Mouse (Mus musculus): Measurements from ENCODE around the gene Mtrex. TPM values are rescaled to one million over a fixed set of nuclear protein-coding genes. Genes with fewer than 3 reads are reported as not detected.

The Mtrex gene
- total RNA-seq, 2 experiments from 2014 or later = 45.4 to 47.2 TPM

DNA sequence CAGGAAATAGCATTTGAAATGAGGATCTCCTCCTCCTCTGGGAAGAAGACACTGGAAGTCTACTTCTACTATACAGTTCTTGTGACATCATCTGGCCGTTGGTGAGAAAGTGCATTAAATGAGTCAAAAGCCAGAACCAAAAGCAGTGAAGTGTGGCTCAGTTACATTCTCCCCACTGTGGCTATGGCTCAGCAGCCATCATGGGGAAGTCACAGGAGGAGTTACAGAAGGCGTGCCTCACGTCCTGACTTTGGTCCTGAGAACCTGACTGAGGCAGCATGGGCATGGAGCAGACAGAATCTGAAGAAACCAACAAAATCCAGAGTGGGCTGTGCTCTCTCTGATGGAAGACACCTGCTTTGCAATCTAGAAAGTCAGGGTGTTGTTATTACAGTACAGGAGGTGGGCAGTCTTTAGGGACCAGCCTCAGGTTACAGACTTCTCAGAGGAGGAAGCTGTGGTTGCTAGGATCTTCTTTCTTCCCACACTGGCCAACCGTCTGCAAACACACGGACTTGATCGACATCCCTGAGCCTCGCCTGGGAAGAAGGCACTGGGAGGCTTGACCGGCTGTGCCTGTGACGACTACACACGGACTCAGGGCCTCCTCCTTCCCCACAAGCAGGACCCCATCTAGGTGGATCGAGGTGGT, 57.0 kb downstream of the Mtrex start:
- no peak for DNase-seq (ENCODE audit: low spot score in 2 of 2)

DNA sequence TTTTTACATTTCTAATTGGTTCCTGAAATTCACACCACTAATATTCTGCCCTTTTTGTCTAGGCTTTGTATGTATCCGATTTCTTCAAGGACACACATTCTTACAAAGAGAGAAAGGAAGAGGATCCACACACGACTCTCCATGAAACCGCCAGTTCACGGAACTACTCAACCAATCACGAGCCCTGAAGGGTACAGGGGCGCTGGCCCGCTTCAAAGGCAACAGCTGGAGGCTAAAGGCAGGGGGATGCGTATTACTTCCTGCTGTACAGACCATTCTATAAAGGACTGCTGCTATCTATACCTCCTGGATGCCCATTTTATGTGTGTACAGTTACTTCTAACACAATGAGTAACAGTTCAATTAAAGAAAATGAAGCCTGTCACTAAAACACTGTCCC, 59.8 kb downstream of the Mtrex start:
- no peak for DNase-seq (ENCODE audit: low spot score in 2 of 2)

DNA sequence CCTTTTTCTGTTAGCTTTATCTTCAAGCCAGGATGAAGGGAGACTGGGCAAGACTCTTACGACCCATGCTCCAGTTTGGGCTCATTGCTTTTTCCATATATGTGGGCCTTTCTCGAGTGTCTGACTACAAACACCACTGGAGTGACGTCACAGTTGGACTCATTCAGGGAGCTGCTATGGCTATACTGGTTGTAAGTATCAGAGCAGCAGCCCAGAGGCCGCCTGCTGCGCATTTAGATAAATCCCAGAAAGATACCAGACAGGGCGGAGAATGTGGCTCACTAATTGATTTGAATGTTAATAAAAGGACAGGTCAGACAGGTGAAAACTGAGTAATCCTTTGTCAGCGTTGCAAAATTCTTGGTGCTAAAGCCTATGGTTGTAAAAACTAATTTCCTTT, 60.4 kb downstream of the Mtrex start:
- no peak for DNase-seq (ENCODE audit: low spot score in 2 of 2)

DNA sequence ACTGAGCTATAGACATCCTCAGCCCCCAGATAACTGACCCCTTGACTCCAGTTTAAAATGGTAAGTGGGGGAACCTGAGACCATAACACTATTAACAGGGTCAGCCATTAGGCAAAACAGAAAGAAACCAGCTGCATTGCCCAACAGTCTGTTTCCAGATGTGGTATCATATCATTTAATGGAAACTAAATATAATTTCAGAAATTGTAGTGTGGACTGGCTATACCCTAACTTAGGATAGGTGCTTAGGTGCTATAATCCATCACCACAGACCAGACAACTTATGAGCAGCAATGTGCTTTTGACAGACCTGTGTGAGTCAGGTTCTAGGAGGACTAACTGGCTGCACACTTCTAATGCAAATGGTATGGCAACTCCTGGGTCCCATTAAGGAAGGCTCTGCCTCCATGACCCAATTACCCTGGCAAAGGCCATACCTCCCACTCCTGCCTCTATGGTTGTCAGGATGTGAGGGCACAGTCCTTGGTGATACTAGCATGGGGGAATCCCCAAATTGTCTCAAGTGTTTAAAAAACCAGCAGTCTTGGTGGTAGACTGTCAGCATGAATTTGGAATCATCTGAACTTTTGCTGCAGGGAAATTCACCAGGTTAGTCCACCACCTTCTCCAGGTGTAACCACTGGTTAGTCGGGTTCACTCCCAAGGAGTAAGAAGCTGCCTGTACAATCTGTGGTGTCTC, 64.1 kb downstream of the Mtrex start:
- DNase-seq (ENCODE audit: low spot score in 2 of 2) = no peak

DNA sequence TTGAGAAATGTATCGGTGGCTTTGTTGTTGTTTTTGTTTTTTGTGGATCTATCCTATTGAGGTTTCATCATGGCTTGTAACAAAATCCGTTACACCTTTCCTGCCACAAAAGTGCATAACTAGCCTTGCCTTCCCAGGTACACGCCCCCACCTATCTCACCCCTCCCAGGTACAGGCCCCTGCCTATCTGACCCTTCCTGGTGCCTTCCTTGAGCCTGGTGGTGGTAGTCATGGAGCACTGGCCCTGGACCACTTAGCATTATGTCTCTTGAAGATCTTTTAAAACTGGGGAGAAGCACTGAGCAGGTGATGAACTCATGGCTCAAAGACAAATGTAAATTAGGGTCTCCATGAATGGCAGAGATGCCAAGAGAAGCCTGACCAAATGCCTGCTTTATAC, 64.9 kb downstream of the Mtrex start:
- DNase-seq (ENCODE audit: low spot score in 2 of 2) = no peak

DNA sequence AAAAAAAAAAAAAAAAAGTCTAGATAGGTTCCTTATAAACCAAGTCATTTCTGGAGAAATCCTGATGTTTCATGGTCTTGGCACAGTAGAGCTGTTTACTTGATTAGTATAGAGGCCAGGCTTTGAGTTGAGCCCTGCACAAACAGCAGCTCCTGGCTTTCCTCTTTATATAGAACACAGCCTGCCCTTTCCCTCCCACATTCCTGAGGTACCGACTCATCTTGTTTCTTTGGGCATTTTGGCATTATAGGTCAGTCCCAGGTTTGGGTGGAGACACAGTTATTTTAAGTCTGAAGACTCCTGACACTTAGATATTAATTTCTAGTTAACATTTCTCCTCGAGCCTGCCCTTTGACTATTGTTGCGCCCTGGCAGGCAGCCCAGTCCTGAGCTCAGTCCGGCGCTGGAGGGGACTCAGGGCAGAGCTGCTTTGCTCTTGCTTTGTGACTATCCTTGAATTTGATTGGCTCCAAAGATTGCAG, 65.3 kb downstream of the Mtrex start:
- DNase-seq (ENCODE audit: low spot score in 2 of 2) = no peak

DNA sequence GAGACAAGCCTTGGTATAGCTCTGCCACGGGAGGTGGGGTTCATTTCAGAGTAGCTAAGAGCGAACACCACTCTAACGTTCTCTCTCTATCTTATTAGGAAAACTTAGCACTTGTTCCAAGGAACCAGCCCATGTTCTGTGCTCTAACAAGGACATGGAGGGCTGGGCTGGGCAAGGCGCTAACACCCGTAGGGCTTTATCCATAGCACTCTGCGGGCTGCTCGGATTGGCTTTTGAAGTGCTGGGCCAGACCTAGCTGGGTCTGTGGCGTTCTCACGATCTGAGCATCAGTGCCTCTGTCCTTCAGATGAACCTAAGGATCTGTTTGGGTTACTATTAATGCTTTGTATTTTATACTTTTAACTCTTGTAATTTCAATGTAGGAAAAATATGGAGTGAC, 66.3 kb downstream of the Mtrex start:
- DNase-seq (ENCODE audit: low spot score in 2 of 2) = no peak

DNA sequence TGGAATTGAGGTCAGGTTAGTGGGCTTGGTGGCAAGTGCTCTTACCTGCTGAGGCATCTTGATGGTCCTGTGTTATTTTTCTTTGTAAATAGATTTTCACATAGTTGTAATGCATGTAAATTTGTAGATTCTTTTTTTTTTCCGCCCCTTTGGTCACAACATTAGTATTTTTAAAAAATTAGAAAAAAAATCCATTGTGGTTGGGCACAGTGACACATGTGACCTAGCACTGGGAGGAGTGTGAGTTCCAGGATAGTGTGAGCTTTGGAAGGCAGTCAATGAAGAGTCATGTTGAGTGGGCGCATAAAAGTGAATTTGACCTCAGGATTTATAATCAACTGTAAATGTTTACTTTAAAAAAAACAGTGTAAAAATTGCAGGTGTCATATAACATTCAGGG, 66.8 kb downstream of the Mtrex start:
- DNase-seq (ENCODE audit: low spot score in 2 of 2) = no peak

DNA sequence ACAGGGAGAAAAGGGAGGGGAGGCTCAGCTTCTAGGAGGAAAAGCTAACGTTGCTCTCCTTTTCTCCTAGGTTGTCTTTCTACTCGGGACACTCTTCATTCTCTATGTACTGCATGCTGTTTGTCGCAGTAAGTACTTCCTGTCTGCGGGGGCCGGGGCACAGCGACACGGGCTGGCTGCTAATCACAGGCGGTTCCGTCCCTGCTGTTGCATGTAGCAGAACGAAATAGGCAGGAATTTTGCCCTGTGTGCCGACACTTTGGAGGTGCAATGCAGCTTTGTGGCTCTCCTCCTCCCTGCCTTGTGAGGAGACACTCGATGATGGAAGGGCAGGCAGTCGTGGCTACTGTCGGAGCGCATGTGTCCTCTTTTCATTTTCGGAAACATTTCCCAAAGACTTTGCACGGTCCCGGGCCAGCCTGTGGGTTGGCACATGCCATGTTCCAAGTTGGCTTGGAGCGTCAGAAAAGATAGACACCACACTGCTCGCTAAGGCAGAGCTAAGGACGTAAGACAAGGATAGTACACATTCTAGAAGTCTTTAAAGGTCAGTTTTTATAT, 67.5 kb downstream of the Mtrex start:
- peak in 1 of 2 experiments; percentile 15 for DNase-seq (ENCODE audit: low spot score in 2 of 2)

DNA sequence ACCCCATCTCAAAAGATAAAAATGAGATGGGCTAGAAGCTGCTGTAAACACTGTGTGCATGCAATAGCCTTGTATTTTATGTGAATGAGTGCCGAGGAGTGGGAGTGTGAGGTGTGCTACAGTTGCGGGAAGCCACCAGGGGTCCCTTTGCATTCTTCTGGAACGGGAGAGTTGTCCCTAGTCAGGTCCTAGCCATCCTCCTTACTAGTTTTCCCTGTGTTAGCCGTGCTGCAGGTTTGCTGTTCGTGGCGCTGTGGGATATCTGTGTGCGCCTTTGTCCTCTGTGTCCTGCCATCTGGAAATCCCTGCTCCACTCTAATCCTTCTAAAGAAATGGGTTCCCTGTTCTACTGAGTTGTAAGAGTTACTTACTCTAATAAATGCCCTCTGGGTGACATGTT, 69.3 kb downstream of the Mtrex start:
- no peak for DNase-seq (ENCODE audit: low spot score in 2 of 2)

DNA sequence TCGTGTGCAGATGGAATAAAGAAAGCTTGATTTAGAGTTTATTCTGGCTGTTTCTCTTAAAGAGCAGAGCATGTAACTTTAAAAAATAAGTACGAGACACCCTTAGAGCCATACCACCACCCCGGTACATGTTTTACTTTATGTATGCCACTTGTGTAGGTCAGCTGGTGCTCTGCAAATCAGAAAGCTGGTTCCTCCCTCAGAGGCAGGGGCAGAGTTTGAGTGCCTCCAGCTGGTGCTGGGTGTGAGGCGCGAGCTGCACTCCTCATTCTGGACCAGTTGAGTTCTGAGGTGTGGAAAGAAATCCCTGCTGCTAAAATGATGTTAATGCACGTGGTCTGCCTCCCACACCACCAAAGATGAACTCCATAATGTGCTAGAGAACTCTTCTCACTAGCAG, 72.8 kb downstream of the Mtrex start:
- no peak for DNase-seq (ENCODE audit: low spot score in 2 of 2)

DNA sequence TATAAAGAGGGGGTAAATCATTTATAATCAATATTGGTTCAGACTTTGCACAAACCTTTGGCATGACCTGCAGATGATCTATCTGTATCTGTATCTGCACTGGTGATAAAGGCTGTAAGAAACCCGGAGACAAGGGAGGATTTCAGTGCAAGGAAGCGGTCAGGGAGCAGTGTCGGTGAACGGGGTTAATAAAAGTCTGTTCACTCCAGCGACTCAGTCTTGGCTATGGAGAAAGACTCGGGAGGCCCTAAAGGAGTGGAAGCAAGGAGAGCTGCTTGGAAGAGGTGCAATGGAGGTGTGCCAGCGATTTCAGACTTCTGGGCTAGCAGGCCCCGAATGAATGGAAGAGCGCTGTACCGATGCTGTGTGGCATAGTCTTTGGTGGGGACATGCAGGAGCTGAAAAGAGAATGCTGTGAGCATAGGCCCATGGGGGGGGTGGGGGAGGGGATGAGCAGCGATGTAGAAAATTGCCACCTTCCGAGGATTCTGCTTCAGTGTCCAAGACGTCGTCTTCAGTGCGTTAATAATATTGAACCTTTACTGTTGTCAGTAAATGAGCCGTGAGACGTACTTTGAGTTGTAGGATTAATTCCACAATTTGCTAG, 73.4 kb downstream of the Mtrex start:
- no peak for DNase-seq (ENCODE audit: low spot score in 2 of 2)

DNA sequence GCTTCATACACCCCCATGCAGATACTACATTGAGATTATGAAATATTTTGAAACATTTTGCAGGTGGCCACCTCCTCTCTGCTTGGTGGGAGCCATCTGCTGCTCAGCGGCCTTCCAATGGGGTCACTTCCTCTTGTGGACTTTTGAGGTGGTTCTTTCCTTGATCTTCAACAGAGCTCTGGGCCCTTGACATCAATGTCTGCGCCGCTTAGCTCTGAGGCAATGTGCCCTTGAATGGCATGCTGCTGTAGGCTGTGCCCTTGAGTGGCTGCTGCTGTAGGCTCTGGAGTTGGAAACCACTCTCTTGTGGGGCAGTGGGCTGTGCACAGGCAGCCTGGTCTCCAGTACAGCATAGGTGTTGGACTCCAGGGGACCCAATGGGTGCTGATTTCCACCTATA, 81.3 kb downstream of the Mtrex start:
- no peak for DNase-seq (ENCODE audit: low spot score in 2 of 2)

DNA sequence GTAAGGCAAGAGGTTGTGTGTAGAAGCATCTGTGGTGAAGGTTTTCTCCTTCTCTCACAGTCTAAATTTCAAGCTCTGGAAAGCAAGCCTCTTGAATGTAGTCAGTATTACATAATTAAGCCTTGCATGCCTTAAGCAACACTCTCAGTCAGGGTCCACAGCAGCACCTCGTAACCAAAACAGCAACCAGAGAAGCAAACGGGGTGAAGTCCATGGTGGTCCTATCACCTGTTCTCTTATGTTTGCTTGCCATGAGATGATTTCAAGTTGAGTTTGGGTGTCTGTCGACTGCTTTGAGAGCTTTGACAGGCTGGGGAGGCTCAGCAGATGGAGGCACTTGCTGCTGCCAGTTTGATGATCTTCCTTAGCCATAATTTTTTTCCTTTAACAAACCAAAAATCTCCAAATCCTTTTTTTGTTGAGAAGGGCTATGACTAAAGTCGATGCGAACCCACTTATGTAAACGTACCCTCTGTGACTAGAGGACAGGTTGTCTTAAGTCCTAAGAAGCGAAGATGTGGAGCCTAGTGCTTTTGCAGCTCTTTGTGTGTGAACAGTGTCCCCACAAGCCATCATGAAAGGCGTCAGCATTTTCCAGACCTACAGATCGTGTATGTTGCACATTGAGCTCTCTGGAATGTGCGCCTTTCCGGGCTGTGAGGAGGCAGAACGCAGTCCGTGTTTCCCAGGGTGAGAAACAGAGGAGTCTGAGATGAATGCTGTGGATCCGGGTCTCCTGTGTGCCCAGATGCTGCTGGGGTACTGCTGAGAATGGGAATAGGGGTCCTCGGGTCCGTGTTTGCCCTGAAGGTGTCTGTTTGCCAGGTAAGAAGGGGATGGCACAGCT, 86.7 kb downstream of the Mtrex start:
- DNase-seq (ENCODE audit: low spot score in 2 of 2) = peak; percentile 52 to 67

DNA sequence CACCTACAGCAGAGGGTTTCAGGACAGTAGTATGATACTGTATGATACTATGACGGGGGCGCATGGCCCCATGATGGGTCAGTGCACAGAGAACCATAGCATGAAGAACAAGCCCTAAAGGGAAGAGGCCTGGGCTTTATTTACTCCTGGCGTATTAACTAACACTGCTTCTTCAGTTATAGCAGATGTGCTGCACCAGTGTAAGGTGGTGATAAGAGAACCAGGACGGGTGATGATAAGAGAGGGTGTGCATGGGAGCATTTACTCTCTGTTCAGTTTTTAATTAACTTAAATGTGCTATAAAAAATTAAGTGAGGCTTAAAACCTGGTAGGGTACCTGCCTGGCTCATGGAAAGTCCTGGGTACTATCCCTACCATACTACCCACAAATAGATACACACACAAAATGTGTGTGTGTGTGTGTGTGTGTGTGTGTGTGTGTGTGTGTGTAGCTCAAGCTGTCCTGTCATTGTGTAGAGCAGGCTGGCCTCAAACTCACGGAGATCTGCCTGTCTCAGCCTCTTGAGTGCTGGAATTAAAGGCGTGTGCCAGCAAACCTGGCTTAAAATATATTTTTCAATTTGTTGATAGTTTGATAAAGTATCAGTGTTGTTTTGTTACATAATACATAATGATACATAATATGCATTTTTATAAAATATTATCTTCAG, 88.5 kb downstream of the Mtrex start:
- no peak for DNase-seq (ENCODE audit: low spot score in 2 of 2)

DNA sequence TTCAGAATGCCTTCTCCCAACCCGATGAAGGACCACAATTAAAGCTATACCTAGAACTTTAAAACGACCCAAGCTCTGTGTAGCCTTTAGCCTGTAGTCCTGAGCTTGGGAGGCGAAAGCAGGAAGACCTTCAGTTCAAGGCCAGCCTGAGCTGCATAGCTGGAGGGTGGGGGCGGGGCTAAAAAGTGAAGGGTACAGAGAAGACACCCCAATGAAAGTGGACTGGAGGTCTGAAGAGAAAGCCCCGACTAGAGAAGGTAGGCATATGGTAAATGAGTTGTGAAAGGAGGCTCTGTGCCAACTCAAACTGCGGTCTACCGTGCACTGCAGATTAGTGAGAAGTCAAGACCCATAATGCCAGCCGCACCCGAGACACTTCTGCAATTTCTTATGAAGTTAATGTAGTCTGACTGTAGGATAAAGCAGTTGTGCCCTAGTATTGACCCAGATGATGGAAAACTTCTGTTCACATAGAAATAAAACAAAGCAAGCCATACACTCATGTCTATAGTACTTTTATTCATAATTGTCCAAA, 89.5 kb downstream of the Mtrex start:
- DNase-seq (ENCODE audit: low spot score in 2 of 2) = no peak

DNA sequence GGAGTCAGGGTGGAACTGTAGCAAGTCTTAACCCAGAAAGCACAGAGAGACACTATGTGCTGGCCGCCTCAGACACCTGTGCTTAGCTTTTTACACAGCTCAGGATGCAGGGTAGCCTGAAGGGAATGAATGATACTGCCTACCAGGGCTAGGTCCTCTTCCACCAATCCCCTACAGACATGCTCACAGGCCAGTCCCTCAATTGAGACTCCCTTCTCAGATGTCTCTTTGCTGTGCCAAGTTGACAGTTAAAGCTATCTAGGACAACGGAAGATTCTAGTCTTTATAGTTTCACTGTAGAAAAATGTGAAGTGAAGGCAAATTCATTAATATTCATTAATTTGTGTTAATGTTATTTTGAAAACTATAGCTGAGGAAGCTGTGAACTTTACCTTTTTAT, 90.2 kb downstream of the Mtrex start:
- DNase-seq (ENCODE audit: low spot score in 2 of 2) = no peak

DNA sequence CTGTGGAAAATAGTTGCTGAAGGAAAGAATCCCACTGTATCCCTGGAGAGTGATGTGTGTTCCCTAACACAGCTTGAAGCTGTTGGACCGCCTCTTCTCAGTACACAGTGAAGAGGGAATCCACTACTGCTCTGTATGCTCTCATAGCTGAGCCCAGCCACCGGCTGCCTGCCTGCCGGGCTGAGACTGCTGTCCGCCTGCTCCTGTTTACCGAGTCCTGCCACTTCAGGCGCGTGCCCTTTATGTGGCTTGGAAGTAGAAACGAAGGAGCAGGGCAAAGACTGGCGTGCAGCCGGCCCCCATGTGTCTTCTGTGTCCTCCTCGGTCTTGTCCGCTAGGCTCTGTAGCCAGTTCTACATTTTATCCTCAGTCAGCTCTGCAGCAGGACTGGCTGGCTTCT, 92.1 kb downstream of the Mtrex start:
- peak in 1 of 2 experiments; percentile 30 for DNase-seq (ENCODE audit: low spot score in 2 of 2)

DNA sequence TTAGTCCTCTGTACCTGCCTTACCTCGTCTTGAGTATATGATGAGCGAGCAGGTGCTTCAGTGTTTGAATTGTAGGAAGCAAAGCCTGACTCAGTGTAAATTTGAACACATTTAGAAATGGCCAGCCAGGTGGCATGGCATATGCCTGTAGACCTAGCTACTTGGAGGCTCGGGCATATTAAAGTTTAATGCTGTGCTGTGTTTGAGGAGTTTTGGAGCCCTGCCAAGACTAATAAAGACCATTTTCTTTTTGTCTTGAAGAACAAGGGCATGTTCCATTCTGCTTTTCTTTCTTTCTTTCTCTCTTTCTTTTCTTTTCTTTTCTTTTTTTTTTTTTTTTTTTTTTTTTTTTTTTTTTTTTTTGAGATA, 93.3 kb downstream of the Mtrex start:
- peak in 1 of 2 experiments; percentile 24 for DNase-seq (ENCODE audit: low spot score in 2 of 2)

DNA sequence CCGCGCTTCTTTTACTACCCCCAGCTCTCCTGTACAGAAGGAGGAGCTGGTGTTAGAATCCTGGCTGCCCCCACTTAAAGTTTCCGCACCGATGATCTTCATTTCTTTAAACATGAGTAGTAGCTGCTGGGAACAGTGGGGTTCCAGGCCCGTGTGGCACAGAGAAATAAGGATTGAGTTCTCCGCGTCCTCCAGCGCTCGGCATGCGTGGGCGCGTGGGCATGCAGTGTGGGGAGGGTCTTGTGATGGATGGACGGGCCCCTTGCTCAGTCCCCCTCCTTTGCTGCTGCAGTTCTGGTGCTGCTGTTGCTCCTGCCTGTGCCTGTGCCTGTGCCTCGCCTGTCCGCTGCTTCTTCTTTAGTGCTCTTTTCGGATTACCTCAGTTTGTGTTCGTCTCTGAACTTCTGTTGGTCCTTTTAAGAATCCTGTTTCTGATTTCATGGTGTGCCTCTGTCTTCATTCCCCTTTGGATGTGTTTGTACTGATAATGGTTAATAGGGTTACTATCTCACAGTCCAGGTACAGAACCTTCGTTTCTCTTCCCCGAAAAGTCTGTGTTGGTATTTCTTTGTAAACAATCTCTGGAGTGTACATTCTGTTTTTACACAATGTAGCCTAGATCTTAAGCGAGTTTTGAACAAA, 93.8 kb downstream of the Mtrex start:
- no peak for DNase-seq (ENCODE audit: low spot score in 2 of 2)

Measured in layer of hippocampus, adult 18-20 months (tissue).